Mouse (Mus musculus) C2C12 (cell line): ENCODE measurements around the gene Stpg4.

Experiments used
- CTCF ChIP-seq: IDR thresholded peaks from one replicate; pipeline ENCODE4 v1.5.1; 2011; ENCODE audit not compliant: control insufficient read depth, insufficient read depth, insufficient read length
- USF1 ChIP-seq: IDR thresholded peaks from one replicate; pipeline ENCODE4 v1.6.1; 2011; ENCODE audit warnings: low read depth, mild to moderate bottlenecking, control low read depth, moderate library complexity

- no peak for TF ChIP-seq CTCF
- TF ChIP-seq USF1, result no peak
Measured at GRCm38 (mm10) chr17:87459750-87460668, 32.5 kb upstream of the Stpg4 start.
